Mouse (Mus musculus) Patski (cell line): ENCODE measurements at regions not wholly inside any gene's neighbourhood (a gene's known extent, or its start where the extent isn't known, plus 50 kb on each side); places are given as distances from the start of the nearest gene placed in this dataset.

Experiments used
- ATAC-seq: fragments of 100-300 bp; one replicate; pipeline ENCODE4 v1.8.0; 2021
- CTCF ChIA-PET: fragments of 350-600 bp; sonication (Branson Sonifier 250); formaldehyde crosslinking; loops from one replicate; lab custom pipeline; 2022; ENCODE audit warnings: inconsistent platforms; lab: Charles Lee
- POLR2A ChIA-PET: fragments of 350-600 bp; sonication (Branson Sonifier 250); formaldehyde crosslinking; loops from one replicate; lab custom pipeline; 2022; ENCODE audit warnings: antibody characterized with exemption, inconsistent platforms; lab: Charles Lee
- DNase-seq: peaks from one replicate; pipeline ENCODE4 v3.0.0-alpha.2; 2011; ENCODE audit warnings: low read depth, low spot score
- H3K27me3 ChIP-seq: fragments of 371-371 bp; one replicate; pipeline ENCODE4 v1.5.1; 2021
- CTCF ChIP-seq: fragments of 100-300 bp; IDR thresholded peaks from one replicate; pipeline ENCODE4 v1.5.1; 2021
- in situ Hi-C: fragments of 300-500 bp; cut with MboI; formaldehyde crosslinking; loops from 3 replicates; pipeline ENCODE4 v1.11.1; 2018; ENCODE audit warnings: low pct_unique_long_range_greater_than_20kb, mixed read lengths

DNA sequence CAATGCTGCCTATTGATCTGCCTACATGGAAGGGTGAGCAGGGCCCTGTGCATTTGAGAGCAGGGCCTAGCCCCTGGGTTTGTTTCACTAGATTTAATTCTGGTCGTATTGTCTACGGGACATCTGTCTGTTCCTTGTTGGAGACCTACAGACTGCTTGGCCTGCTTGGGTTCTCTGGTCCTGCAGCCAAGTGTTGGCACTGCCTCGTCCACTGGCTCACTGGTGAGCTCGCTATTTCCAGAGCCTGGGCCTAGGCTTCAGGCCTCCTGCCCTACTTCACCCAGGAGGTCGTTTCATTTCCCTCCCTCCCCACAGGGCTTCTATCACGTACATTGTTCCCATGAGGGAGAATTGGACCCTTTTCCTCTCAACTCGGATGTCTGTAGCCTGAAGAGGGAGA lies 62.2 kb upstream of the Blcap start:
- DNase-seq (no peak), ATAC-seq (no peak)
- no peak for TF ChIP-seq CTCF
- ChIA-PET CTCF (no interaction called here), POLR2A (no interaction called here)
- peaks cover 36% of the 10 kb centered on the region for H3K27me3 ChIP-seq
- in situ Hi-C loops = loop anchor here (25.0 kb wide), 2 partner anchors 329 to 554 kb away; no protein-coding TSS in a partner anchor

DNA sequence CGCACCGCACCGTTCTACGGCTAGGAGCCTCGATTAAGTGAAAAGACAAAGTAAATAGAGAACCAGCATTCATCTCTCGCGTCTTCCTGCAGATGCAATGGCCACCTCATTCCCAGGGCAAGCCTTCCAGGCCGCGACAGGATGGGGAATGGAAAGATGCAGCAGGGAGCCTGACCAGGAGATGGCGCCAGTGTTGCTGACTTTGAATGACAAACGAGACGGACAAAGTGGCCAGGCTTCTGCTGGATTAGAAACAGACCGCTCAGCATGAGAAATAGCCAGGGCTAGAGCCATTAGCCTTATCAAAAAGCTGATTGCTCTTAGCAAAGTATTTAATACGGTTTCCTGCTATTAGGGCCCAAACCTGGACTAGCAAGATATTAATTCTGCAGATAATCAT lies 64.6 kb upstream of the Blcap start:
- peak; percentile 44 for ATAC-seq
- in situ Hi-C loops = loop anchor here (25.0 kb wide), 2 partner anchors 327 to 552 kb away; no protein-coding TSS in a partner anchor
- H3K27me3 ChIP-seq = peaks cover 19% of the 10 kb centered on the region
- ChIA-PET POLR2A (no interaction called here), CTCF (no interaction called here)
- peak; percentile 96 for TF ChIP-seq CTCF
- peak; percentile 20 for DNase-seq

DNA sequence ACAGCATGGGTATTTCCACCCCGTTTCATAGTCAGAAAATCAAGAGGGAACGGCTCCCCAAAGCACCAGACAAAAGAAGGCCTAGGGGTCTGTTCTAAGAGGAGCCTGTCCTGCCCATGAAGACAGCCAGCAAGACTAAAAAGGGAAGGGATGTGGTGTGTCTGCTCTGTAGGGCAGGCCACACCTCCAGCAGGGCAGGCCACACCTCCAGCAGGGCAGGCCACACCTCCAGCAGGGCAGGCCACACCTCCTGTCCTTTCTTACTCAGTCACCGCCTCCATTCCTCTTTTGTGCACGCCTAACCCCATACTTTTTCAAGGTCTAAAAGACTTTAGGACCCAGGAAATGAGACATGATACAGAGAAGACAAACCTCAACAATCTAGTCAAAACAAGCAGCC lies 69.8 kb upstream of the Blcap start:
- in situ Hi-C loops = loop anchor here (10.0 to 25.0 kb wide), 3 partner anchors 174 to 546 kb away; no protein-coding TSS in a partner anchor
- ChIA-PET POLR2A (no interaction called here), CTCF (no interaction called here)
- H3K27me3 ChIP-seq = peaks cover 4% of the 10 kb centered on the region
- DNase-seq (no peak), ATAC-seq (no peak)
- no peak for TF ChIP-seq CTCF

DNA sequence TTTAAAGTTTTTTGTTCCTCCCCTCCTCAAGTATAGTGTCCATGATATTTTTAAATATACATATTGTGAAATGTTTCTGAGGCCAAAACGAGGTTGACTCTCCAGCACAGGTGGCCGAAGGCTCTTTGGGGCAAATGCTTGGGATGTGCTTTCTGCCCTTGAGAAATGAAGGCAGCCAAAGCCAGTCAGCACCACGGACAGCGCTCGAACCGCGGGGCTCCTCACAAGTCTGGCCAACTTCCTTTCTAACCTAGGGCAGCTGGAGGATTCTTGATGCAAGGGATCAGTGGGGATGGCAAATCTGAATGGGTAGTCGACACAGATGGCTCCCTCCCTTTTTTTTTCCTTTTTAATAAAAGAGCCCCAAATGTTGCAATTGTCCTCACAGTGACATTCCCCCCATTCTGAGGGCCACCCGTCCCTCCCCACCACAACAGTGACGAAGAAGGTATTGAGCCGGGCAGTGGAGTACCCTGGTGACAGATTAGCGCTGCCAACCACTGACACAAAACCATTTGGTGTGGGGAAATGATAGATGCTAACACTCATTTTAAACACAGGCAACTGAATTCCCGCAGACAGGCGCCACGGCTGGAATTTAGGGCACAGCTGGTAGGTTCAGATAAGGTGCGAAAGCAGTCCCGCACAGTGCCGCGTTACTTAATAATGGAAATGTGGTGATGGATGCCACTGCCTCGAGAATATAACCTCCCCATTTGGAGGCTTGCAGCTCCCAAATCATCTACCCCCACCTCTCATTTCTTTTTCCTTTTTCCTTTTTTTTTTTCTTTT lies 73.4 kb upstream of the Ctnnbl1 start:
- no peak for TF ChIP-seq CTCF
- ATAC-seq (no peak), DNase-seq (no peak)
- in situ Hi-C loops = no loop called here
- POLR2A ChIA-PET = no interaction called here
- H3K27me3 ChIP-seq = peaks cover 15% of the 10 kb centered on the region
- CTCF ChIA-PET = no interaction called here

DNA sequence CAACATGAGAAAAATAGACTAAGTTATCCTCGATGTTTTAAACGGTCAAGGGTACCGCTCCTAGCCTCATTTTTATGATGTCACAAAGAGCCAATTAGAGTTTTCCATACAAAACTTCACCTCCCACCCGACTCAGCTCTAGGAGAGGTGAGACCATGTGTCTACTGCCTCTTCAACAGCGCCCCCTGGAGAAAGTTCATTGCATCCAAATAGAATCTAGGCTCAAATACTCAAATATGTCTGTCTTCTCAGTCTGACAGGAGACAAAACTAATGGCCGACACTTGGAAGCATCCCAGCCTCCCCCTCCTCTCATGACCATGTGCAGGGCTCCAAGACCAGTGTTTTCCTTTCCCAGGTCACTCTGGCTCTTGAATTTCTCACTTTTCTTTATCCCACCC lies 72.7 kb upstream of the Ctnnbl1 start:
- POLR2A ChIA-PET = no interaction called here
- TF ChIP-seq CTCF = no peak

DNA sequence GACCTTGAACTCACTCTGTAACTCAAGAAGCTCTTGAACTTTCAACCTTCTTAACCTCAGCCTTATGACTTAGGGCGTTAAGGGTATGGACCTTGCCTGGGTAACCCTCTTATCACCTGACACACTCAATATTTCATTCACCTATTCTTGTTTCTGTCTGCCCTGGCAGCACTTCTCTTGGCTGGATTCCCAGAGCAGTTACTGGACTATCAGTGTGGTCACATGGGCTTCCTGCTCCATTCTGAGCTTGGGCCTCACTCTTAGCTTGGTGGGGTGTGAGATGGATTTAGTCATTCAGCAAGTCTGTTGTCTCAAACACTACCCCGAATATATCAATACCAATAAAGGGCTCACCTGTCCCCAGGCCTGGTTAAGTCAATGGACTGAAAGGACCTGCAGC lies 67.0 kb upstream of the Ctnnbl1 start:
- POLR2A ChIA-PET = no interaction called here
- no peak for TF ChIP-seq CTCF
- CTCF ChIA-PET = no interaction called here
- H3K27me3 ChIP-seq = peaks cover 39% of the 10 kb centered on the region
- ATAC-seq (no peak), DNase-seq (no peak)
- in situ Hi-C loops = no loop called here

More for the DNA sequence above, 72.7 kb upstream of the Ctnnbl1 start:
- ATAC-seq = no peak
- in situ Hi-C loops = no loop called here
- CTCF ChIA-PET = no interaction called here
- peaks cover 16% of the 10 kb centered on the region for H3K27me3 ChIP-seq
- no peak for DNase-seq

DNA sequence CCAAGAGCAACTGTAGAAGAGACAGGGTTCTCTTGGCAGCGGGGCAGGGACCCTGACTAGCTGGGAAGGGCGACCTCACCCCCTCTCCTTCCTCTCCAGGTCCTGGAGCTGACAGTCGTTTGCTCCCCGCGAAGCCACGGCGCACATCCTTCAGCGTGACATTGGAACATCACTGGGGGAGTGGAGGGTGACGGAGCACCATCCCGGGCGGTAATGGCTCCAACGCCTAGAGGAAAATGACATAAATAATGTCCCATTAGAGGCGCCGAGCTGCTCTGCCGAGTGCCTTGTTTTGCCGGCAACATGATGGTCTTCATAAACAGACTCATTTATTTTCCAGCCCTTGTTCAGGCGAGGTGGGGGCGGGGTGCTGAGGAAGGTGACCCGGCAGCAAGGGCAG lies 62.3 kb upstream of the Ctnnbl1 start:
- POLR2A ChIA-PET = no interaction called here
- CTCF ChIA-PET = no interaction called here
- H3K27me3 ChIP-seq = peaks cover 33% of the 10 kb centered on the region
- DNase-seq (no peak), ATAC-seq (no peak)
- in situ Hi-C loops = no loop called here
- TF ChIP-seq CTCF = no peak

DNA sequence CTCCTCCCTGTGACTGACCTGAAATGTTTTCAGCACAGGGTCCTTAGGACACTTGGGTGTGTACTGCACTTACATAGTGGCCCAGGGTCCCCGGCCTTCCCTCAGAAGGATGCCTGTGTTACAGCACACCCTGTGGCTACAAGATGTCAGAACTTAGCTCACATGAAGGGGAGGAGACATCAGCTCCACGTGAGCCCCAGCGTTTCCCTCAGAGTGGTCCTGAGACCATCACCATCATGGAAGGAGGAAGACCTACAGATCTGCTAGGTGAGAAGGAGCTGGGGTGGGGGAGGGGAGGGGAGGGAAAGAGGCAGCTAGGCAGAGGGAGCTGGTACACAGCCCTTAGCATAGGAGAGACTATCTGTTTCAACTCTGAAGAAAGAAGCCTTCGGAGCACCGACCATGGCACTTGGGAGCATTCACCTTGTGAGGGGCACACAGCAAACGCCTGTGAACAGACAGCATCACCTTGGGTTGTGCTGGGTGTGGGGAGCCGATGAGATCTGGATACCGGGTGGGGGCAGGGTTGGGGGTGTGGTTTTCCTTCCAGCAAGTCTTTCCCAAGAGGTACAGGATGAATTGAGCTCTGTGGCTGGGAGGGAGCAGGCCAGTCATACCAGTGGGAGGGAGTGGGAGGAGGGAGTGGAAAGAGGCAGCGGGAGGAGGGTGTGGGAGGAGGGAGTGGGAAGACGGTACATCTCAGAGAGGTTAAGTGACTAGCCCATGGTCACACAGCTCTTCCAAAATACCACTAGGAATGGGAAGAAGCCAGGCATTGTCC lies 60.6 kb upstream of the Ctnnbl1 start:
- peaks cover 30% of the 10 kb centered on the region for H3K27me3 ChIP-seq
- DNase-seq (no peak), ATAC-seq (no peak)
- ChIA-PET POLR2A (no interaction called here), CTCF (interaction anchor here (0.7 kb wide), 1 partner anchor 126 kb away, joined by 3 read pairs; no protein-coding TSS in a partner anchor)
- TF ChIP-seq CTCF = no peak
- in situ Hi-C loops = no loop called here

DNA sequence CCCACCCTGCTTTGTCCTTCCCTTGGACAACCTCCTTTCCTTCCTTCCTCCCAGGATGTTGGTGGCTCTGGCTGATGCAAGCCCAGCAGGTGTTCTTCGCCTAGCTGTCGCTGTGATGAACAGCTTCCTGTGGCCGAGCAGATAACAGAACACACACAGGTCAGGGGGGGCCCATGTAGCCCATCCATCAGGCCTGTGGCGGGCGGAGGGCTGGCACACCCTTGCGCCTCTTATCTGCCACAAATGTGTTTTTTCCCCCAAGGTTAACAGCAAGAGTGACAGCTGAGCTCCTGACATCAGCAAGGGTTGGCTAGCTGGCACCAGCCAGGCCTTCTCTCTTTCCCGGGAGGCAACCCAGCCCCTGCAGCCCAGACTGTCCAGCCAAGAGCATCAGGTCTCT lies 59.9 kb upstream of the Ctnnbl1 start:
- H3K27me3 ChIP-seq = peaks cover 34% of the 10 kb centered on the region
- DNase-seq (no peak), ATAC-seq (no peak)
- POLR2A ChIA-PET = no interaction called here
- in situ Hi-C loops = no loop called here
- TF ChIP-seq CTCF = no peak
- CTCF ChIA-PET = no interaction called here

DNA sequence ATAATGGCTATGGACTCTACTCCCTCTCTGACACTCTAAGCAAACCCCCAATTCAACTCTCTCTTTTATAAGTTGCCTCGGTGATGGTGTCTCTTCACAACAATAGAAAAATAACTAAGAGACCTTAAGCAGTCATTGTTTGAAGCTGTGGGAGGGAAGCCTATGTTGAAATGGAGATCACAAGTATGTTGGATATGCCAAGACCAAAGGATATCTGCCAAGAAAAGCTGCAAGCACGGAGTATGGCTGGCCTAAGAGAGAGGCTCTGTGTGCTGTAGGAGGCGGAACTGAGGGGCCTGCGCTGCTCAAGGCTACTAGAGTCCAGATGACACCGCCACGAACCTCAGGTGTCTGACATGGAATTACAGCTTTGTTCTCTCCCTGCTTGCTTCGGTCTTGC lies 55.3 kb upstream of the Ctnnbl1 start:
- DNase-seq (no peak), ATAC-seq (no peak)
- H3K27me3 ChIP-seq = peaks cover 21% of the 10 kb centered on the region
- ChIA-PET CTCF (no interaction called here), POLR2A (no interaction called here)
- in situ Hi-C loops = no loop called here
- no peak for TF ChIP-seq CTCF
